Mouse (Mus musculus): ENCODE measurements around the gene Cnpy1. TPM values are rescaled to one million over a fixed set of nuclear protein-coding genes. Genes with fewer than 3 reads are reported as not detected.

Cnpy1 gene
- 0.70 and 1.2 TPM in 2 replicates for polyA plus RNA-seq (2015; fragmentation: Nextera tagmentation; extraction: Ambion mirVana)

- H3K9ac ChIP-seq (replicated peaks), result no peak within 1 kb of the TSS
- H3K4me3 ChIP-seq, result no peak within 1 kb of the TSS
- no peaks in the 10 kb centered on the region for H3K9me3 ChIP-seq
- no peaks in the 10 kb centered on the region for H3K4me1 ChIP-seq
- H3K27ac ChIP-seq (replicated peaks), result no peak within 1 kb of the TSS
- H3K4me2 ChIP-seq (replicated peaks), result no peak within 1 kb of the TSS
- WGBS, result 59% methylated on average over 11 of the region's 11 CpGs
- ATAC-seq (replicated peaks), result no peak
- no peaks in the 10 kb centered on the region for H3K27me3 ChIP-seq
- no peaks in the 10 kb centered on the region for H3K36me3 ChIP-seq
These were observed at the start of gene Cnpy1 for GRCm38 (mm10) chr5:28245574-28245973. Gene Cnpy1, minus strand, starts transcription at chr5:28245806.

GRCm38 (mm10) chr5:28293990-28294389 lies 48.4 kb upstream of the Cnpy1 start:
- H3K4me2 ChIP-seq (replicated peaks), result no peak overlapping the region
- WGBS, result 6% methylated on average over 6 of the region's 6 CpGs
- no peaks in the 10 kb centered on the region for H3K4me1 ChIP-seq
- H3K27ac ChIP-seq (replicated peaks), result no peak overlapping the region
- ATAC-seq (replicated peaks), result 0 out of 2 replicates have a peak, but pooled peaks have one; percentile 26
- H3K36me3 ChIP-seq, result no peaks in the 10 kb centered on the region
- no peaks in the 10 kb centered on the region for H3K9me3 ChIP-seq
- H3K4me3 ChIP-seq, result no peak overlapping the region
- no peak overlapping the region for H3K9ac ChIP-seq (replicated peaks)
- no peaks in the 10 kb centered on the region for H3K27me3 ChIP-seq

- no peak overlapping the region for H3K27ac ChIP-seq (replicated peaks)
- no peak overlapping the region for H3K4me3 ChIP-seq
- H3K4me1 ChIP-seq, result no peaks in the 10 kb centered on the region
- no peak overlapping the region for H3K4me2 ChIP-seq (replicated peaks)
- no peaks in the 10 kb centered on the region for H3K27me3 ChIP-seq
- H3K9me3 ChIP-seq, result no peaks in the 10 kb centered on the region
- 52% methylated on average over 3 of the region's 3 CpGs for WGBS
- H3K9ac ChIP-seq (replicated peaks), result no peak overlapping the region
- no peak for ATAC-seq (replicated peaks)
- H3K36me3 ChIP-seq, result no peaks in the 10 kb centered on the region
These were observed 46.7 kb upstream of the Cnpy1 start for GRCm38 (mm10) chr5:28292281-28292680.

GRCm38 (mm10) chr5:28291118-28291850 lies 45.7 kb upstream of the Cnpy1 start:
- Histone ChIP-seq H3K27ac (replicated peaks) (no peak overlapping the region), H3K27me3 (no peaks in the 10 kb centered on the region), H3K36me3 (no peaks in the 10 kb centered on the region), H3K9ac (replicated peaks) (no peak overlapping the region), H3K9me3 (no peaks in the 10 kb centered on the region), H3K4me3 (no peak overlapping the region), H3K4me1 (no peaks in the 10 kb centered on the region), H3K4me2 (replicated peaks) (no peak overlapping the region)
- ATAC-seq (replicated peaks), result no peak
- 86% methylated on average over 5 of the region's 5 CpGs for WGBS

GRCm38 (mm10) chr5:28290630-28291029 lies 45.0 kb upstream of the Cnpy1 start:
- Histone ChIP-seq H3K4me1 (no peaks in the 10 kb centered on the region), H3K9ac (replicated peaks) (no peak overlapping the region), H3K27me3 (no peaks in the 10 kb centered on the region), H3K27ac (replicated peaks) (no peak overlapping the region), H3K4me2 (replicated peaks) (no peak overlapping the region), H3K4me3 (no peak overlapping the region), H3K9me3 (no peaks in the 10 kb centered on the region), H3K36me3 (no peaks in the 10 kb centered on the region)
- WGBS, result 61% methylated on average over 1 of the region's 1 CpGs
- no peak for ATAC-seq (replicated peaks)

GRCm38 (mm10) chr5:28289111-28289510 lies 43.5 kb upstream of the Cnpy1 start:
- Histone ChIP-seq H3K36me3 (no peaks in the 10 kb centered on the region), H3K9ac (replicated peaks) (no peak overlapping the region), H3K4me2 (replicated peaks) (no peak overlapping the region), H3K9me3 (no peaks in the 10 kb centered on the region), H3K27me3 (no peaks in the 10 kb centered on the region), H3K4me1 (no peaks in the 10 kb centered on the region), H3K27ac (replicated peaks) (no peak overlapping the region), H3K4me3 (no peak overlapping the region)
- ATAC-seq (replicated peaks), result no peak
- 62% methylated on average over 3 of the region's 3 CpGs for WGBS

GRCm38 (mm10) chr5:28277279-28277678 lies 31.7 kb upstream of the Cnpy1 start:
- no peaks in the 10 kb centered on the region for H3K4me1 ChIP-seq
- no peak overlapping the region for H3K4me3 ChIP-seq
- H3K27ac ChIP-seq (replicated peaks), result no peak overlapping the region
- H3K4me2 ChIP-seq (replicated peaks), result no peak overlapping the region
- 73% methylated on average over 2 of the region's 2 CpGs for WGBS
- H3K9ac ChIP-seq (replicated peaks), result no peak overlapping the region
- no peak for ATAC-seq (replicated peaks)
- H3K27me3 ChIP-seq, result no peaks in the 10 kb centered on the region
- no peaks in the 10 kb centered on the region for H3K9me3 ChIP-seq
- H3K36me3 ChIP-seq, result no peaks in the 10 kb centered on the region

- WGBS, result 83% methylated on average over 2 of the region's 2 CpGs
- Histone ChIP-seq H3K27ac (replicated peaks) (no peak overlapping the region), H3K27me3 (no peaks in the 10 kb centered on the region), H3K4me2 (replicated peaks) (no peak overlapping the region), H3K36me3 (no peaks in the 10 kb centered on the region), H3K9ac (replicated peaks) (no peak overlapping the region), H3K4me1 (no peaks in the 10 kb centered on the region), H3K4me3 (no peak overlapping the region), H3K9me3 (no peaks in the 10 kb centered on the region)
- ATAC-seq (replicated peaks), result no peak
These were observed 27.2 kb upstream of the Cnpy1 start for GRCm38 (mm10) chr5:28272836-28273235.

- no peak overlapping the region for H3K4me3 ChIP-seq
- H3K27ac ChIP-seq (replicated peaks), result no peak overlapping the region
- no peaks in the 10 kb centered on the region for H3K4me1 ChIP-seq
- WGBS, result 68% methylated on average over 6 of the region's 6 CpGs
- no peak overlapping the region for H3K4me2 ChIP-seq (replicated peaks)
- no peaks in the 10 kb centered on the region for H3K27me3 ChIP-seq
- ATAC-seq (replicated peaks), result no peak
- no peaks in the 10 kb centered on the region for H3K36me3 ChIP-seq
- no peak overlapping the region for H3K9ac ChIP-seq (replicated peaks)
- H3K9me3 ChIP-seq, result no peaks in the 10 kb centered on the region
These were observed 23.9 kb upstream of the Cnpy1 start for GRCm38 (mm10) chr5:28269469-28269991.

GRCm38 (mm10) chr5:28267576-28267975 lies 22.0 kb upstream of the Cnpy1 start:
- no peak overlapping the region for H3K9ac ChIP-seq (replicated peaks)
- no peak overlapping the region for H3K4me3 ChIP-seq
- H3K4me2 ChIP-seq (replicated peaks), result no peak overlapping the region
- no peaks in the 10 kb centered on the region for H3K4me1 ChIP-seq
- H3K9me3 ChIP-seq, result no peaks in the 10 kb centered on the region
- 31% methylated on average over 2 of the region's 2 CpGs for WGBS
- H3K27me3 ChIP-seq, result no peaks in the 10 kb centered on the region
- ATAC-seq (replicated peaks), result no peak
- H3K36me3 ChIP-seq, result no peaks in the 10 kb centered on the region
- no peak overlapping the region for H3K27ac ChIP-seq (replicated peaks)

GRCm38 (mm10) chr5:28265653-28266052 lies 20.0 kb upstream of the Cnpy1 start:
- Histone ChIP-seq H3K4me1 (no peaks in the 10 kb centered on the region), H3K36me3 (no peaks in the 10 kb centered on the region), H3K27ac (replicated peaks) (no peak overlapping the region), H3K9ac (replicated peaks) (no peak overlapping the region), H3K4me3 (no peak overlapping the region), H3K9me3 (no peaks in the 10 kb centered on the region), H3K4me2 (replicated peaks) (no peak overlapping the region), H3K27me3 (no peaks in the 10 kb centered on the region)
- ATAC-seq (replicated peaks), result no peak

- ATAC-seq (replicated peaks), result no peak
- no peak overlapping the region for H3K4me2 ChIP-seq (replicated peaks)
- no peaks in the 10 kb centered on the region for H3K36me3 ChIP-seq
- H3K9me3 ChIP-seq, result no peaks in the 10 kb centered on the region
- no peak overlapping the region for H3K9ac ChIP-seq (replicated peaks)
- no peaks in the 10 kb centered on the region for H3K27me3 ChIP-seq
- no peaks in the 10 kb centered on the region for H3K4me1 ChIP-seq
- WGBS, result 21% methylated on average over 1 of the region's 1 CpGs
- no peak overlapping the region for H3K4me3 ChIP-seq
- H3K27ac ChIP-seq (replicated peaks), result no peak overlapping the region
These were observed 18.2 kb upstream of the Cnpy1 start for GRCm38 (mm10) chr5:28263852-28264251.

GRCm38 (mm10) chr5:28262070-28262469 lies 16.5 kb upstream of the Cnpy1 start:
- Histone ChIP-seq H3K4me1 (no peaks in the 10 kb centered on the region), H3K9me3 (no peaks in the 10 kb centered on the region), H3K36me3 (no peaks in the 10 kb centered on the region), H3K27ac (replicated peaks) (no peak overlapping the region), H3K9ac (replicated peaks) (no peak overlapping the region), H3K4me2 (replicated peaks) (no peak overlapping the region), H3K4me3 (no peak overlapping the region), H3K27me3 (no peaks in the 10 kb centered on the region)
- no peak for ATAC-seq (replicated peaks)
- 84% methylated on average over 5 of the region's 5 CpGs for WGBS

Measured in forebrain, embryonic 15.5 days (tissue).